Mouse (Mus musculus) intestine, postnatal 0 days (tissue): ENCODE measurements around the gene Arid5a. TPM values are rescaled to one million over a fixed set of nuclear protein-coding genes. Genes with fewer than 3 reads are reported as not detected.

Experiments
- ATAC-seq: fragments of 200-750 bp; cut with Nextera tagmentation; 2 replicates; pipeline ENCODE4 v1.8.0; 2017; ENCODE audit warnings: mild to moderate bottlenecking, moderate TSS enrichment, moderate library complexity
- H3K27ac ChIP-seq: fragments of 300-500 bp; sonication (generic); 2 replicates; pipeline ENCODE4 v1.5.1; 2014; ENCODE audit warnings: mild to moderate bottlenecking, low read depth, low read length, moderate library complexity
- H3K27me3 ChIP-seq: fragments of 300-500 bp; sonication (generic); replicated peaks from 2 replicates; pipeline ENCODE4 v1.6.1; 2014; ENCODE audit warnings: low read length, mixed read lengths; ENCODE audit not compliant: control insufficient read depth, insufficient read depth
- H3K36me3 ChIP-seq: fragments of 300-500 bp; sonication (generic); 2 replicates; pipeline ENCODE4 v1.6.1; 2014; ENCODE audit warnings: mild to moderate bottlenecking, moderate library complexity; ENCODE audit not compliant: control insufficient read depth, insufficient read depth
- H3K4me1 ChIP-seq: fragments of 300-500 bp; sonication (generic); replicated peaks from 2 replicates; pipeline ENCODE4 v1.6.1; 2014; ENCODE audit warnings: antibody characterized with exemption, low read length, mixed read lengths; ENCODE audit not compliant: control insufficient read depth, insufficient read depth
- H3K4me2 ChIP-seq: fragments of 300-500 bp; sonication (generic); replicated peaks from 2 replicates; pipeline ENCODE4 v1.6.1; 2014; ENCODE audit warnings: low read depth, mild to moderate bottlenecking, moderate library complexity
- H3K4me3 ChIP-seq: fragments of 300-500 bp; sonication (generic); 2 replicates; pipeline ENCODE4 v1.5.1; 2014; ENCODE audit warnings: low read depth, low read length
- H3K9ac ChIP-seq: fragments of 300-500 bp; sonication (generic); 2 replicates; pipeline ENCODE4 v1.6.1; 2014; ENCODE audit warnings: mild to moderate bottlenecking, low read depth, low read length
- H3K9me3 ChIP-seq: fragments of 300-500 bp; sonication (generic); 2 replicates; pipeline ENCODE4 v1.6.1; 2016; ENCODE audit warnings: mixed run types; ENCODE audit not compliant: control insufficient read depth
- CTCF ChIP-seq: sonication (generic); IDR thresholded peaks from 2 replicates; pipeline ENCODE4 v1.5.1; 2016; ENCODE audit warnings: low read depth, mild to moderate bottlenecking, control low read depth, antibody characterized with exemption, moderate library complexity
- WGBS: fragments of 180-500 bp; shearing (Covaris S2); extraction: QIAGEN DNeasy Blood & Tissue Kit; methylation state at CpG from one replicate; pipeline ENCODE4 v1.1.7; 2014; 5-methylcytosine and 5-hydroxymethylcytosine counted together
- polyA plus RNA-seq: library from polyadenylated mRNA; unstranded; fragments of >200 nt; fragmentation: Nextera tagmentation; extraction: Ambion mirVana; gene quantifications from 2 replicates; pipeline ENCODE4 v1.2.1, GENCODE M21; 2015

The Arid5a gene
- polyA plus RNA-seq, 1 experiment from 2014 or later = 3.6 TPM

DNA sequence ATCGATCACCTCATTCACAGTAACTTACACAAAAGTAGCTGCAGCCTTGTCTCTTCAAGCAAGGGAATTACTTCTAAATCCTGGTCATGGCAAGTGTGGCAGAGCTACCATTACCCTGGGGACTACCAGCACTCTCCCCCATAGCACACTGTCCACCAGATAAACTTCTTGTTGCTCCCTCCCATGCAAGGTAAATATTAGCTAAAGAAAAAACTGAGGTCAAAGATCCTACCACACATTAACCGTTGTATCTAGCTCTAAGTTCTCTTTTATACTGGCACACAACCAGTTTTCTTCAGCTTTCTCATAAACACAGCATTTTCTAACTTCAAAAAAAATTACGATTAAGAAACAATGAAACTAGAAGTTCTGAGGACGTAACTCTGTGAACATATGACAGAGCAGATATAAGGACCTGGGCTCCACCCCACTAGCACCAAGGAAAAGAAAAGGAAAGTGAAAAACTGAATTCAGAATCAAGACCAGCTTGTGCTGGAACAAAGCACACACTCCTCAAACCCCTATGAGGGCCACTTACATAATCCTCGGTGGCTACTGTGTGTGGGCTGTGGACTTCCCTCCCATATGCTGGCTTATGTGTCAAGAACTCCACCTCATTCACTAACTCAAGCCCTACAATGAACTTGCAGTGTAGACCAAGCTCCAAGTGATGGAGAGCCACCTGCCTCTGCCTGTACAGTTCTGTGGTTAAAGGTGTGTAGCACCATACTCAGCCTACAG lies 49.6 kb downstream of the Arid5a start:
- no peaks in the 10 kb centered on the region for H3K9me3 ChIP-seq
- H3K4me2 ChIP-seq = 0 out of 2 replicates have a peak overlapping the region, but pooled peaks have one; percentile 17
- no peak overlapping the region for H3K4me3 ChIP-seq
- H3K9ac ChIP-seq = no peak overlapping the region
- peak; percentile 39; the same call in 1 of the 2 replicates for ATAC-seq
- H3K27ac ChIP-seq = 0 out of 2 replicates have a peak overlapping the region, but pooled peaks have one; percentile 21
- peaks cover 70% of the 10 kb centered on the region for H3K36me3 ChIP-seq
- no peaks in the 10 kb centered on the region for H3K27me3 ChIP-seq
- no peak for TF ChIP-seq CTCF
- WGBS = 55% methylated on average over 5 of the region's 5 CpGs
- no peaks in the 10 kb centered on the region; the same call in 1 of the 2 replicates for H3K4me1 ChIP-seq

DNA sequence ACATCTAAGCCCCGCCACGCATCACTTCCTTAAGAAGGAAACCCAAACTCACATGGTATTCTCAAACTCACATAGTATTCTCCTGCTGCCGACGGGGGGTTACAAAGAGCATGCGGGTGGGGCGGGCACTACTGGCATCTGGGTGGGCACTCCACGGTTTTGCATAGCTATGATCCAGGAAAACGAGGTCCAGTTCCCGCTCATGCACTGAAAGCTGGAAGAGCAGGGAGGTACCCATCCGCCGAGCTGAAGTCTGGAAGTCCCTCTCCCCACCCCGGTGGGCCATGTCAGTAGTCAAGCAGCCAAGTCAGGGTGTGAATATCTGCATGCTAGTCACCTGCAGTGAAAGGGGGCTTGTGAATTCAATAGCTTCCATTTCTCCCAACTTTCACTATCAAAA lies 60.2 kb downstream of the Arid5a start:
- Histone ChIP-seq H3K4me3 (peak overlapping the region; percentile 73), H3K9me3 (no peaks in the 10 kb centered on the region), H3K27me3 (no peaks in the 10 kb centered on the region), H3K4me1 (peaks cover 5% of the 10 kb centered on the region; the same call in 1 of the 2 replicates), H3K9ac (0 out of 2 replicates have a peak overlapping the region, but pooled peaks have one; percentile 84), H3K4me2 (peak overlapping the region; percentile 64), H3K36me3 (peaks cover 29% of the 10 kb centered on the region), H3K27ac (no peak overlapping the region; the same call in 1 of the 2 replicates)
- no peak for TF ChIP-seq CTCF
- 43% methylated on average over 12 of the region's 12 CpGs for WGBS
- no peak for ATAC-seq

DNA sequence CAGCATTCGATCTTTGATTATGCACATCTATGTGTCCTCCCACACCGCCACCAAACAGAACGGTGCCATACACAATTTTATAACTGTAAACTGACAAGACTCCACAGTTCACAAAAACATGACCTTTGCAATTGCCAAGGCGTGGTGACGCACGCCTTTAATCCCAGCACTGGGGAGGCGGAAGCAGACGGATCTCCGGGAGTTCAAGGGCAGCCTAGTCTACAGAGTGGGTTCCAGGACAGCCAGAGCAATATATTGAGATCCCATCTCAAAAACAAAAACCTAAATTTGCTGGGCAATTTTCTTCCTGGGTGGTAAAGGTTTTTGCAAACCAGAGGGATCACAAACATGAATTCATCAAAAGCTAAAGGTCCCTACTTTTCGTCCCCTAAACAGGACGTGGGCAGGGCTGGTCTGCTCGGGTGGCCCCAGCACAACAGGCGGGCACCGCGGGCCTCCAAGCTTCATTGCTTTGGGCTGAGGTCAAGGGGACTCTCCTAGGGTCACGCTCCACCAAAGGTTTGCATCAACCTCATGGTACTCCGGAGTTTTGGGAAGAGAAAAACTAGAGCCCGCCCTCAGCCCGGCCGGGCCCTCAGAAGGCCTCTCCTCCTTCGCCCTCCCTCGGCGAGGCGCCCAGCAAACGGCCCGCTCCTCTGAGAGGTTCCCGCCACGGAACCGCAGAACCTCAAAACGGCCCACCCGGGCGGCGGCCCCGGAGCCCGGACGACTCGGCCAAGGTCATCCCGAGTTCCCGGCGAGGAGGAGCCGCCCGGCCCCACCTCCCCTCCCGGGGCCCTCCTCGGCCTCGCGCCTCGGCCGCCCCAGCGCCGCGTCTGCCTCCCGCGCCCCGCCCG lies 60.8 kb downstream of the Arid5a start:
- Histone ChIP-seq H3K4me2 (peak overlapping the region; percentile 64), H3K27ac (peak overlapping the region; percentile 89), H3K4me1 (peaks cover 5% of the 10 kb centered on the region; the same call in 1 of the 2 replicates), H3K9ac (peak overlapping the region; percentile 84), H3K9me3 (no peaks in the 10 kb centered on the region), H3K36me3 (peaks cover 24% of the 10 kb centered on the region), H3K27me3 (no peaks in the 10 kb centered on the region), H3K4me3 (peak overlapping the region; percentile 73)
- 2% methylated on average over 49 of the region's 55 CpGs for WGBS
- no peak for TF ChIP-seq CTCF
- peak; percentile 80 for ATAC-seq

DNA sequence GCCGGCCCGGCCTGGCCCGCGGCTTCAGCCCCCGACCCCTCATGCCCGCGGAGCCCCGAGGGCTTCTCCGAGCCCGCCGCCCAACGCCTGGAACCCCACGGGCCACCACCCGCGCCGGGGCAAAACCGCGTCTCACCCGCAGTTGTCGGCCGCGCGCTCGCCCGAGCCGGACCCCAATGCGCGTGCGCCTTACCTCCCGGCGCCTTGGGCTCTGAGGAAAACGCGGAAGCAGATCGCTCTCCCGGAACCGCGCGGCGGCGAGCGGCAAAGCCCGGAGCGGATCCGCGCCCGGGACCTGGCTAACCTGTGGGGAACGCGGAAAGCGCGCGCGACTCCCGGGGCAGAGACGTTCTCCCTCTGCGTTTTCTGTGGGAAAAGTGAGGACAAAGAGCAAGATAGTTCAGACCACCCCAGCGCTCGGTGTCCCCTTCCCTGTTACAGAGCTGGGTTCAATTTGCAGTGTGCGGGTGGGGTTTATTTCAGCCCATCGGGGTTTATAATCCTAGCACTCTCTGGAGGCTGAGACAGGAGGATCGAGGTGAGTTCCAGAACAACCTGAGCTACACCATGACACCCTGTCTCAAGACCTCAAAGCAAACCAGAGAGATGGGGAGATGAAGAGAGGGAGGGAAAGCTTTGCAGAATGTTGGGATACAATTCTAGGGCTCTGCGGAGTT lies 61.6 kb downstream of the Arid5a start, which contains the start of gene Kansl3:
Kansl3 (minus strand) TSS at position 213 of the 677 bp plus-strand sequence.
- peak; percentile 85 for ATAC-seq
- 0 out of 2 replicates have a peak, but pooled peaks have one; percentile 15 for TF ChIP-seq CTCF
- H3K9me3 ChIP-seq = no peaks in the 10 kb centered on the region
- peak within 1 kb of the TSS; percentile 84 for H3K9ac ChIP-seq
- peak within 1 kb of the TSS; percentile 64 for H3K4me2 ChIP-seq
- H3K27ac ChIP-seq = peak within 1 kb of the TSS; percentile 89
- peaks cover 5% of the 10 kb centered on the region; the same call in 1 of the 2 replicates for H3K4me1 ChIP-seq
- H3K27me3 ChIP-seq = no peaks in the 10 kb centered on the region
- peak within 1 kb of the TSS; percentile 73 for H3K4me3 ChIP-seq
- WGBS = 3% methylated on average over 61 of the region's 61 CpGs
- H3K36me3 ChIP-seq = peaks cover 17% of the 10 kb centered on the region

DNA sequence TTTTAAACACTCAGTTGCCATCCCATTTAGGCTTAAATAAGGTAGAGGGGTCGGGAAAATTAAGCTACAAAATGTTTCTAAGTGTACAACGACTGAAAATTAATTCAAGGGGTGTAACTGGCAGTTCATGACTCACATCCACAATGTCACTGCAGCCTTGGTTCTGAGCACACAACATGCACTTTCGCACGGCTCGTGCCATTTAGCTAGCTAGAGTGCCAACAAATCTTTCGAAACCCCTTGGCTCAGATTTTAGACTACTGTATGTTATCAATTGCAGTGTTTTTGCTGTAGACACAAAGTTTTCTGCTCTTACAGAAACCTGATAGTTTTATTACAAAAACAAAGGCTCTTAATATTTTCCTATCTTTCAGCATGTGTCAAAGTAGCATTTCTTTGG lies 63.4 kb downstream of the Arid5a start:
- no peak overlapping the region for H3K9ac ChIP-seq
- no peak overlapping the region for H3K4me3 ChIP-seq
- H3K27ac ChIP-seq = no peak overlapping the region
- H3K9me3 ChIP-seq = no peaks in the 10 kb centered on the region
- WGBS = 83% methylated on average over 6 of the region's 6 CpGs
- ATAC-seq = no peak
- H3K27me3 ChIP-seq = no peaks in the 10 kb centered on the region
- H3K4me1 ChIP-seq = peaks cover 5% of the 10 kb centered on the region; the same call in 1 of the 2 replicates
- H3K4me2 ChIP-seq = no peak overlapping the region
- no peak for TF ChIP-seq CTCF
- H3K36me3 ChIP-seq = peaks cover under 1% of the 10 kb centered on the region
